Mouse (Mus musculus): ENCODE measurements around the gene Zswim8.

GRCm38 (mm10) chr14:20768581-20768980 is 61.2 kb downstream of the Zswim8 start:
- TF ChIP-seq CTCF (IDR thresholded peaks at IDR 0.05; ENCODE audit: control insufficient read depth, insufficient read depth, insufficient replicate concordance, low read depth, low read length) (no peak), POLR2A (IDR thresholded peaks at IDR 0.05; ENCODE audit: control insufficient read depth, low read depth, low read length) (no peak)
